Mouse (Mus musculus) layer of hippocampus, adult 2 months (tissue): ENCODE measurements at regions not wholly inside any gene's neighbourhood (a gene's known extent, or its start where the extent isn't known, plus 50 kb on each side); places are given as distances from the start of the nearest gene placed in this dataset.
A peak's percentile ranks its signal among the peaks of the same experiment; 100 is the strongest.

Source experiments
- DNase-seq, 2 experiments: peaks; one replicate each; pipeline ENCODE4 v3.0.0; 2022; ENCODE audit warnings: low spot score in 2 of 2
- H3K27ac ChIP-seq: fragments of 200-600 bp; 2 replicates; pipeline ENCODE4 v1.8.1; 2022
- H3K4me3 ChIP-seq: fragments of 200-600 bp; 2 replicates; pipeline ENCODE4 v1.8.1; 2022; ENCODE audit warnings: mild to moderate bottlenecking
- CTCF ChIP-seq: fragments of 200-600 bp; conservative IDR thresholded peaks from 2 replicates; pipeline ENCODE4 v1.8.1; 2022; ENCODE audit warnings: antibody characterized with exemption, mild to moderate bottlenecking, moderate library complexity

- TF ChIP-seq CTCF = no peak
- no peak overlapping the region for H3K4me3 ChIP-seq
- DNase-seq = no peak
- peak overlapping the region; percentile 54 for H3K27ac ChIP-seq
These were observed 62.0 kb upstream of the Cul1 start for GRCm38 (mm10) chr6:47391014-47391802.

DNA sequence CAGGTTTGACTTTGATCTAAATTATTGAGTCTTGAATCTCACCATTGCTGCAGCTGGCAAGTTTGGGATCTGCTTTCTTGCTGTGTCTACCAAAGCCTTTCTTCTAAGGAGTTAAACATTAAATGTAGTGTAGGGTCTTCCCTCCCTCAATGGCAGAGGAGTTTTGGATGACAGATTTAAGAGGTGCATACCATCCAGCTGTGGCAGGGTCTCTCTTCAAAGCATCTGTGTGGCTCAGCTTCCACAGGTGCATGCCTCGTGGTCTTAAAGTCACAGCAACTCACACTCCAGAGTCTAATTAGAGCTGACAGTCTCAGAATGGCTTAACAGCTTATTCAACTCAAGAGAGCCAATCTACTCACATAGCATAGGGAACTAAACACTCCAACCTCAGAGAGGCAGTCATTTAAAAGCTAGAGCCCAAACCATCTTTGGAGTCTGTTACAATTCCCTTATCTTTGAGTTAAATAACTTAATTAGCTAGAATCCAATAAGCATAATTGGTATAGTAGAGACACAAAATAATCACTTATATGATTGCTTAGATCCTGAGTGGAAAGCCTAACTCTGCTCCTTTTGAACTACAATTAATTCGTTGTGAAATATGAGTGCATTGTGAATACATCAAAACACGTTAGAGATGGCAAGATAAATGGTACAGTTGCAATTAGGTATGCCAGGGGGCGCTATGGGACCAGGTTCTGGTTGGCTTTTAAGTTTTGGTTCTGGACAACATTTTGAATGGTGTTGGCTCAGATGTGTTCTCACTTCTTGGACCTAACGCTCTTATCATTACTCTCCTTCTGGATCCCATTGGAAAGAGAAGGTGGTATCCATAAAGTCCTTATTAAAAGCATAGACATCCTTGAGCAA is 57.5 kb upstream of the Cul1 start:
- no peak overlapping the region for H3K27ac ChIP-seq
- TF ChIP-seq CTCF = peak; percentile 79
- peak; percentile 16 to 17 for DNase-seq
- H3K4me3 ChIP-seq = no peak overlapping the region
